Mouse (Mus musculus) midbrain, embryonic 16.5 days (tissue): Measurements from ENCODE around the gene Traip. TPM values are rescaled to one million over a fixed set of nuclear protein-coding genes. Genes with fewer than 3 reads are reported as not detected.

Experiments used
- ATAC-seq: fragments of 200-750 bp; cut with Nextera tagmentation; 2 replicates; pipeline ENCODE4 v1.8.0; 2017; ENCODE audit warnings: moderate TSS enrichment
- H3K27ac ChIP-seq: fragments of 300-500 bp; sonication (generic); 2 replicates; pipeline ENCODE4 v1.5.1; 2014; ENCODE audit warnings: mild to moderate bottlenecking, low read length, mixed read lengths
- H3K27me3 ChIP-seq: fragments of 300-500 bp; sonication (generic); 2 replicates; pipeline ENCODE4 v1.6.1; 2014; ENCODE audit warnings: low read depth, low read length, mixed read lengths; ENCODE audit not compliant: control insufficient read depth, insufficient read depth
- H3K36me3 ChIP-seq: fragments of 300-500 bp; sonication (generic); 2 replicates; pipeline ENCODE4 v1.6.1; 2014; ENCODE audit warnings: mild to moderate bottlenecking, low read length, moderate library complexity, mixed read lengths; ENCODE audit not compliant: control insufficient read depth, insufficient read depth
- H3K4me1 ChIP-seq: fragments of 300-500 bp; sonication (generic); 2 replicates; pipeline ENCODE4 v1.6.1; 2014; ENCODE audit warnings: mild to moderate bottlenecking, low read length, mixed read lengths; ENCODE audit not compliant: control insufficient read depth, insufficient read depth
- H3K4me2 ChIP-seq: fragments of 300-500 bp; sonication (generic); 2 replicates; pipeline ENCODE4 v1.6.1; 2014; ENCODE audit warnings: mild to moderate bottlenecking, low read length, mixed read lengths
- H3K4me3 ChIP-seq: fragments of 300-500 bp; sonication (generic); 2 replicates; pipeline ENCODE4 v1.5.1; 2014; ENCODE audit warnings: low read depth, mild to moderate bottlenecking, low read length, moderate library complexity, mixed read lengths
- H3K9ac ChIP-seq: fragments of 300-500 bp; sonication (generic); 2 replicates; pipeline ENCODE4 v1.6.1; 2014; ENCODE audit warnings: low read depth, low read length, mixed read lengths
- H3K9me3 ChIP-seq: fragments of 300-500 bp; sonication (generic); replicated peaks from 2 replicates; pipeline ENCODE4 v1.6.1; 2014; ENCODE audit warnings: mild to moderate bottlenecking, low read length, mixed read lengths; ENCODE audit not compliant: control insufficient read depth, poor library complexity, severe bottlenecking
- WGBS: fragments of 180-500 bp; shearing (Covaris S2); extraction: QIAGEN DNeasy Blood & Tissue Kit; methylation state at CpG from one replicate; pipeline ENCODE4 v1.1.7; 2014; 5-methylcytosine and 5-hydroxymethylcytosine counted together
- polyA plus RNA-seq: library from polyadenylated mRNA; unstranded; fragments of >200 nt; fragmentation: Nextera tagmentation; extraction: Ambion mirVana; gene quantifications from 2 replicates; pipeline ENCODE4 v1.2.1, GENCODE M21; 2015

The Traip gene
- polyA plus RNA-seq, 1 experiment from 2014 or later = 12.6 TPM

DNA sequence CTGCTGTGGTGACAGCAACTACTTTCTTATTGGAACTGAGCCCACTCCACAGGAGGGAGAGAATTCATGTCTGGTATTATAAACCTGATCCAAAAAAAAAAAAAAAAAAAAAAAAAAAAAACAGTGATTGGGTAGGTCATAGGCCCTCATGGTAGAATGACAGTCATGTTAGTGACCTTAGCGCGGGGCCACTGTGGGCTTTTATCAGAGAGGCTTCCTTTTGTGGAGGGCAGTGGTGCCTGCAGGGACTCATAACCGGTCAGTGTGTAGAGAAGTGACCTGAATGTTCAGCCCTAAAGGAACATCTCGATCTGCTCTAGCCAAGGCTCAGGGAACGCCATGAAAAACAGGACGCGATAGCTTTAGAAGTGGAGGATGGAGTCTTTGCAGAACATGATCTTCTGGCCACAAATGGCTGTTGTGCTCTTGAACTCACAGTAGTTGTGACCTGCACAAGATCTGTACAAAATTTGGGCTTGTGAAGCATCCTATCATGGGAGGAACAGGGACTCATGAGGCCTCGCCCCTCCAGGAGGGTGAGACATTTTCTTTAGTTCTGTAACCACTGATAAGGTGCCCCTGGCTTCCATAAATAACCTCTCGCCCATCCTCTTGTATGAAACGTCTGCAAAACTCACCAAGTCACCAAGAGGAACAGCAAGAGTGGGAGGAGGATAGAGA, 24.7 kb downstream of the Traip start:
- ATAC-seq = no peak
- Histone ChIP-seq H3K4me3 (no peak overlapping the region), H3K9me3 (no peaks in the 10 kb centered on the region), H3K4me2 (no peak overlapping the region), H3K27ac (no peak overlapping the region), H3K27me3 (no peaks in the 10 kb centered on the region), H3K9ac (no peak overlapping the region), H3K4me1 (no peaks in the 10 kb centered on the region), H3K36me3 (0 out of 2 replicates have a peak, but pooled peaks cover 2% of the 10 kb centered on the region)
- WGBS = 86% methylated on average over 10 of the region's 10 CpGs

DNA sequence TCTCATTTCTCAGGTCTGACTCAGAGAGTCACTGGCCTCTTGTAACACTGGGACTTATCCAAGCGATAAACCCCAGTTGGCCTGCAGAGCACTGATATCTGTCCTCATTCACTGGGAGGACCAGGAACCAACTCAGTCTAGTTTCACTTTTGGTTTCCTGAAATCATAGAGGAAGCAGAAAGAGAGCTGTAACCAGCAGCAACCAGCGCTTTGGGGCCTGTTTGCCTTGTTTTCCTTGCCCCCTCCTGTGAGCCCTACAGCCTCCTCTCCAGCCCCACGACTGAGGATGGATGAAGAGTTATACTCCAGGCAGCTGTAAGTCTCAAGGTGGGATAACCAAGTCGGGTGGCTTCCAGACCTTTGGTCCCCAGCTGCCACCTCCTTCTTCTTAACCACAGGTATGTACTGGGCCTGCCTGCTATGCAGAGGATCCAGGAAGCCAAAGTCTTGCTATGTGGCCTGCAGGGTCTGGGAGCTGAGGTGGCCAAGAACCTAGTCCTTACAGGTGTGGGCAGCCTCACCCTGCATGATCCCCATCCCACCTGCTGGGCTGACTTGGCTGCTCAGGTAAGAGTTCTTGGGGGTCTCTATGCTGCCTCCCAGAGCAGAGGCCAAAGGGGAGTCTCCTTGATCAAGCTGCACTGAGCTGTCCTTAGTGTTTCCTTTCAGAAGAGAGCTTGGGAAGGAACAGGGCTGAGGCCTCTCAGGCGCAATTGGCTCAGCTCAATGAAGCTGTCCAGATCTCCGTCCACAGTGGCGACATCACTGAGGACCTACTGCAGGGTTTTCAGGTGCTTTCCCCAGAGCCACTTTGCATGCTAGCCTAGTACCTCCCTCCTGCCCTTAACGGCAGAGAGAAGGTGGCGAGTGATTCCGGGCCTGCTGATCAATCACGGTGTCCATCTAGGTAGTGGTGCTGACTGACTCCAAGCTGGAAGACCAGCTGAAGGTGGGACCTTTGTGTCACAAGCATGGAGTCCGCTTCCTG, 25.8 kb downstream of the Traip start, which contains the start of gene Uba7:
Gene Uba7, plus strand, starts transcription at position 107 of the 988 bp plus-strand sequence.
- Histone ChIP-seq H3K4me3 (no peak within 1 kb of the TSS), H3K9ac (no peak within 1 kb of the TSS), H3K9me3 (no peaks in the 10 kb centered on the region), H3K4me2 (no peak within 1 kb of the TSS), H3K4me1 (no peaks in the 10 kb centered on the region), H3K27me3 (no peaks in the 10 kb centered on the region), H3K36me3 (0 out of 2 replicates have a peak, but pooled peaks cover 2% of the 10 kb centered on the region), H3K27ac (no peak within 1 kb of the TSS)
- no peak for ATAC-seq
- 73% methylated on average over 12 of the region's 12 CpGs for WGBS

DNA sequence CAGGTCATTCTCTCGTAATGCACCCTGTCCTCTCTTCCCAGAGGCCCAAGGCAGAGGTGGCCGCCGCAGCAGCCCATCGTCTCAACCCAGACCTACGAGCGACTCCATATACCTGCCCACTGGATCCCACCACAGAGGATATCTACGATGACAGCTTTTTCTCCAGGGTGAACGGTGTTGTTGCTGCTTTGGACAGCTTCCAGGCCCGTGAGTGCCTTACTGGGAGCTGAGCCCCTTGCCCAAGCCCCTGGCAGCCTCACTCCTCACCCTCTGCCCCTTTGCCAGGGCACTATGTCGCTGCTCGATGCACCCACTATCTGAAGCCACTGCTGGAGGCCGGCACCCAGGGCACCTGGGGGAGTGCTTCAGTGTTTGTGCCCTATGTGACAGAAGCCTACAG, 28.9 kb downstream of the Traip start:
- H3K27ac ChIP-seq = no peak overlapping the region
- H3K4me1 ChIP-seq = peaks cover 2% of the 10 kb centered on the region; the same call in 1 of the 2 replicates
- no peaks in the 10 kb centered on the region for H3K9me3 ChIP-seq
- H3K27me3 ChIP-seq = peaks cover under 1% of the 10 kb centered on the region; the same call in 1 of the 2 replicates
- no peak overlapping the region for H3K4me2 ChIP-seq
- H3K9ac ChIP-seq = no peak overlapping the region
- no peaks in the 10 kb centered on the region for H3K36me3 ChIP-seq
- WGBS = 89% methylated on average over 12 of the region's 12 CpGs
- ATAC-seq = no peak
- H3K4me3 ChIP-seq = no peak overlapping the region

DNA sequence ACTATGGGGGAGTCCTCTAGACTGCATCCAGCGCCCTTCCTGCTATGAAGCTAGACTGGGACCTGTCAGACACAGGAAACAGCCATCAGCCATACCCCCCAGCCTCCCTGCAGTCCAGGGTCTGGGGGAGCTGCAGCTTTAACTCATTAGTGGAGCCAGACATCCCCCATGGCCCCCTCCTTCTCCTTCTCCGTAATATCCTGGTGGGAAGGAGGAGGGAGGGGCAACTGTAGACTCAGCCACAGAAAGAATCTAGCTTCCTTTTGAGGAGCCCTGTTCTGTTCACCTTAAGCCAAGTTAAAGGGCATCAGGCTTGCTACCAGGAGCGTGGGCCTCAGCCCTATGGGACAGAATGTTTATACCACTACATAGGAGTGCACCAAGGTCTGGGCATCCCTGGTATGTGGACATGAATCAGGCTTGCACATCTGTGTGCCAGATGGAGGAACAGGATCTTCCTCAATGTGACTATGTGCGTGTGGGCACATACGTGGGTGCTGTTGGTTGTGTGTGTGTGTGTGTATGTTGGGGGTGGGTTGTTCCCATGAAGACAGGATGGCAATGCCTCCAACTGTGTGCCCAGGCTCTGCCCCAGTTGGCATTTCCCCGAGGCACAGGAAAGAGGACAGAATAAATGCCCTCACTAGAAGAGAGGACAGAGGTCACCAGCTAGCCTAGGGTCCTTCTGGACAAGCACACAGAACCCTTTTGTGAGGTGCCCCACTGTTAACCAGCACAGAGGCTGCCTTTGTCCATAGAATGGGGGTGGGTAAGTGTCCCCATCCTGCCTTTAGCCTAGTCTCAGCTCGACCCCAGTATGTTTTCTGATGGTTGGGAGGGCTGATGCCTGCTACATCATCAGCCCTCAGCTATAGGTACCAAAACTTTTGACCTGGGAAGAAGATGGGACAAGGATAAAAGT, 32.0 kb downstream of the Traip start:
- Histone ChIP-seq H3K9me3 (no peaks in the 10 kb centered on the region), H3K36me3 (no peaks in the 10 kb centered on the region), H3K27me3 (peaks cover 7% of the 10 kb centered on the region), H3K4me3 (0 out of 2 replicates have a peak overlapping the region, but pooled peaks have one; percentile 3), H3K9ac (0 out of 2 replicates have a peak overlapping the region, but pooled peaks have one; percentile 0), H3K27ac (peak overlapping the region; percentile 67), H3K4me1 (peaks cover 10% of the 10 kb centered on the region), H3K4me2 (no peak overlapping the region)
- 63% methylated on average over 7 of the region's 7 CpGs for WGBS
- no peak for ATAC-seq

DNA sequence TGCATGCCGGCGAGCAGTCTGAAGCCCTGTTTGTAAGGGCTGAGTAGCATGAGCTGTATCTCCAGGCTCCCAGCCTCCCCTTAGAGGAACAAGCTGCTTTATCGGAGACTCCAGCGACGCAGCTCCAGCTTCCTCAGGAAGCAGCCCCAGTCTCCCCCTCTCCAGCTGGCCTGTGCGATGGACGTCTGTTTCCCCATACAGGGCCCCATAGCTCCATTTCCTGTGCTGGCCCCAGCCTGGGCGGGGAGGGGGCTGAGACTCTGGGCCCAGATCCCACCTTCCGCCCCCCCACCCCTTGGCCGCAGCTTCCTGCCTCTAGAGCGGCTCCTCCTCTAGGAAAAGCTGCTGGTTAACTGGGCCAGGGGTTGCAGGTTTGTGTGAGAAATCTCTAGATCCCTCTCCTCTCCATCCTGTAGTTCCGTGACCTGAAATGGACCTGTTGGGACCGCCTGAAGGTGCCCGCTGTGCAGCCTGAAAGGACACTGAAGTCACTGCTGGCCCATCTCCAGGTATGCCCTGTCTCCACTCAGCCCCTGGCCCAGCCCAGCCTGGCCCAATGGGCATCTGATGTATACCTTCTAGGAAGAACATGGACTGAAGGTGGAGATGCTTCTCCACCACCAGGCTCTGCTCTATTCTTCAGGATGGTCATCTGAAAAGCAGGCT, 32.9 kb downstream of the Traip start, which contains the start of gene Gm20661:
Gene Gm20661, plus strand, starts transcription at position 378 of the 666 bp plus-strand sequence.
- Histone ChIP-seq H3K36me3 (no peaks in the 10 kb centered on the region), H3K27ac (peak within 1 kb of the TSS; percentile 75), H3K9me3 (no peaks in the 10 kb centered on the region), H3K4me1 (peaks cover 10% of the 10 kb centered on the region), H3K4me2 (peak within 1 kb of the TSS; percentile 89; the same call in 1 of the 2 replicates), H3K27me3 (peaks cover 7% of the 10 kb centered on the region), H3K9ac (no peak within 1 kb of the TSS), H3K4me3 (0 out of 2 replicates have a peak within 1 kb of the TSS, but pooled peaks have one; percentile 3)
- no peak for ATAC-seq
- WGBS = 65% methylated on average over 14 of the region's 14 CpGs

DNA sequence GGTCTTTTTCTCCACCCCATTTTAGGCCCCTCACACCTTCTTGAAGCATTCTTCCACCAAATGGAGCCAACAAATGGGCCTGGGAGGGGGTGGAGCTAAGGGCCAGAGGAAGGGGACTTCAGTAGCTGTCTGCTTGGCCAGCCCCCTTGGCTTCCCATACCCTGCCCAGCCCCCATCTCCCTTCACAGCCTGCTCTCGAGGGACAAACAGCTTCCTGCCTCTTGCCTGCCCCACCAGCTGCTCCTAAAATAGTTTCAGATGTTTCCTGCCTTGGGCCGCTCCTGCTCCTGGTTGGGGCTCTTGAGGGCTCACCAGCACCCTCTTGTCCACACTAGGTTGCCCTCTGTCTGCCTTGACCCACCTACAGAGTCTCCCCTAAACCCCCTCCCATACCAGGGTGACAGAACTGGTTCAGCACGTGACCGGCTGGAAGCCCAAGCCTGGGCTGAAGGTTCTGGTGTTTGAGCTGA, 33.5 kb downstream of the Traip start:
- Histone ChIP-seq H3K4me1 (peaks cover 10% of the 10 kb centered on the region), H3K36me3 (no peaks in the 10 kb centered on the region), H3K27ac (peak overlapping the region; percentile 75), H3K4me3 (no peak overlapping the region), H3K27me3 (peaks cover 7% of the 10 kb centered on the region), H3K9me3 (no peaks in the 10 kb centered on the region), H3K9ac (no peak overlapping the region), H3K4me2 (peak overlapping the region; percentile 89; the same call in 1 of the 2 replicates)
- WGBS = 57% methylated on average over 4 of the region's 4 CpGs
- ATAC-seq = no peak

DNA sequence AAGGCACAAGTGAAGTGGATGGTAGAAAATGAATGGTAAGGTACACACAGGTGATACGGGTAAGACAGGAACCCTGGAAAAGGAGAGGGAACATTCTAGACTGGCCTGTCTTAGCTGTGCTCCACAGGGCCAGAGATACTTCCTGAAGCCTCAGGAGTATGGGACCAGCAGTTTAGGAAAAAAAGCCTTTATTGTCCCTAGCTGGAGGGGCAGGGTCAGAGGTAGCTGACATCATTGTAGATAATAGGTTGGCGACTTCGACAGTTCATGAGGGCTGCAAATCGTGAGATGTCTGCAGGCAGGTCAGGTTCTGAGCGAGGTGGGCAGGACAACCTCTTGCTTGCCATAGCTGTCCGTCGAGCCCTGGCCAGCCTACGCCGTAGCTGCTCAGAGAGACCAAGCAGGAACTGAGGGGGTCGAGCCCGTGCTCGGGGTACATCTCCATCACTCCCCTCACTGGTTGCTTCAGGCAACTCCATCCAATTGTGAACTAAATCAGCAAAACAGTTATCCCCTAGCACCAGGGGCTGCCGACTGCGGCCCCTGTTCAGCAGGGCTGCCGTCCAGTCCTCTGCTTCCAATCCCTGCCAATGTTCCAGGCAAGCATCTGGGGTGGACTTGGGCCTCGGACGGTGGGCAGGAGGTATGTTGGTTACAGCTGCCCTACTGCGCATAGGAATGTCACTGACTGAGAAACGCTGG, 34.3 kb downstream of the Traip start:
- H3K9me3 ChIP-seq = no peaks in the 10 kb centered on the region
- peaks cover 7% of the 10 kb centered on the region for H3K27me3 ChIP-seq
- peak overlapping the region; percentile 59 for H3K9ac ChIP-seq
- 76% methylated on average over 19 of the region's 19 CpGs for WGBS
- peak overlapping the region; percentile 89 for H3K4me2 ChIP-seq
- no peak for ATAC-seq
- peak overlapping the region; percentile 49; the same call in 1 of the 2 replicates for H3K4me3 ChIP-seq
- H3K36me3 ChIP-seq = no peaks in the 10 kb centered on the region
- H3K4me1 ChIP-seq = peaks cover 10% of the 10 kb centered on the region
- H3K27ac ChIP-seq = peak overlapping the region; percentile 58
